Mouse (Mus musculus): ENCODE measurements around the gene Rpl27a. TPM values are rescaled to one million over a fixed set of nuclear protein-coding genes. Genes with fewer than 3 reads are reported as not detected.

Gene Rpl27a
- 81.9 and 91.4 TPM in 2 replicates for polyA plus RNA-seq (2014; fragmentation: Nextera tagmentation; extraction: Ambion mirVana)

GRCm38 (mm10) chr7:109518838-109519696 is at the start of gene Rpl27a:
TSS of gene Rpl27a (plus strand) at chr7:109519147.
- peaks cover 21% of the 10 kb centered on the region for H3K4me1 ChIP-seq (replicated peaks; ENCODE audit: control insufficient read depth, insufficient read depth, low read length)
- H3K9ac ChIP-seq = peak within 1 kb of the TSS; percentile 86
- peak within 1 kb of the TSS; percentile 72 for H3K4me3 ChIP-seq (replicated peaks; ENCODE audit: low read length)
- ATAC-seq (ENCODE audit: low FRiP score) (peak; percentile 96), DNase-seq (ENCODE audit: low spot score) (peak; percentile 99)
- under 1% methylated on average over 68 of the region's 72 CpGs for WGBS
- no peaks in the 10 kb centered on the region for H3K27me3 ChIP-seq (ENCODE audit: control insufficient read depth, insufficient read depth, low read length)
- no peaks in the 10 kb centered on the region for H3K9me3 ChIP-seq (ENCODE audit: control insufficient read depth, low read length)
- H3K36me3 ChIP-seq (replicated peaks; ENCODE audit: control insufficient read depth, insufficient read depth) = peaks cover 39% of the 10 kb centered on the region
- peak within 1 kb of the TSS; percentile 95 for H3K27ac ChIP-seq
- H3K4me2 ChIP-seq (replicated peaks) = peak within 1 kb of the TSS; percentile 95

DNA sequence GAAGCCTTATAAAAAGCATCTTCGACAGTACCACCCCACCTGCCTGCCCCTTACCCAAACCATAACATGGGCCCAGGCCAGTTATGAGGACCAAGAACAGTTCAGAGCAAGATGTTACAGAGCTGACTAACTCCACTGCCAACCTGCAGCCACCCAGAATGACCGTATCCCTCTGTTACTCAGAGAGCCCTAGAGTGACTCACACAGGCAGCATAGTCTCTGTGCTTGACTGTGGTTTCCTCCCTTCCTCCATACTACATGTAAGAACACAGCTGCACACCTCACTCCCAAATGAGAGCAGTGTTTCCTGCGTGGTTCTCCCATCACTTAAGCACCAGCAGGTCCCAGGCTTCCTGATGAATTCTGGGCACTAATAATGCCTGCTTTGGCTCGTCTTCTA is 48.2 kb upstream of the Rpl27a start:
- DNase-seq (ENCODE audit: low spot score) (no peak), ATAC-seq (ENCODE audit: low FRiP score) (no peak)
- Histone ChIP-seq H3K4me3 (replicated peaks; ENCODE audit: low read length) (no peak overlapping the region), H3K9me3 (ENCODE audit: control insufficient read depth, low read length) (no peaks in the 10 kb centered on the region), H3K9ac (no peak overlapping the region), H3K36me3 (replicated peaks; ENCODE audit: control insufficient read depth, insufficient read depth) (no peaks in the 10 kb centered on the region), H3K4me1 (replicated peaks; ENCODE audit: control insufficient read depth, insufficient read depth, low read length) (no peaks in the 10 kb centered on the region), H3K4me2 (replicated peaks) (no peak overlapping the region), H3K27me3 (ENCODE audit: control insufficient read depth, insufficient read depth, low read length) (no peaks in the 10 kb centered on the region), H3K27ac (no peak overlapping the region)
- 68% methylated on average over 4 of the region's 4 CpGs for WGBS

- no peaks in the 10 kb centered on the region for H3K9me3 ChIP-seq (ENCODE audit: control insufficient read depth, low read length)
- no peak for ATAC-seq (ENCODE audit: low FRiP score)
- H3K9ac ChIP-seq = no peak overlapping the region
- H3K4me1 ChIP-seq (replicated peaks; ENCODE audit: control insufficient read depth, insufficient read depth, low read length) = no peaks in the 10 kb centered on the region
- no peaks in the 10 kb centered on the region for H3K36me3 ChIP-seq (replicated peaks; ENCODE audit: control insufficient read depth, insufficient read depth)
- no peaks in the 10 kb centered on the region for H3K27me3 ChIP-seq (ENCODE audit: control insufficient read depth, insufficient read depth, low read length)
- H3K27ac ChIP-seq = no peak overlapping the region
- no peak overlapping the region for H3K4me2 ChIP-seq (replicated peaks)
- no peak overlapping the region for H3K4me3 ChIP-seq (replicated peaks; ENCODE audit: low read length)
- 89% methylated on average over 3 of the region's 3 CpGs for WGBS
- DNase-seq (ENCODE audit: low spot score) = no peak
Observed at GRCm38 (mm10) chr7:109477926-109478325, 41.0 kb upstream of the Rpl27a start.

GRCm38 (mm10) chr7:109480765-109481197 is 38.2 kb upstream of the Rpl27a start:
- Histone ChIP-seq H3K27me3 (ENCODE audit: control insufficient read depth, insufficient read depth, low read length) (no peaks in the 10 kb centered on the region), H3K27ac (no peak overlapping the region), H3K4me1 (replicated peaks; ENCODE audit: control insufficient read depth, insufficient read depth, low read length) (no peaks in the 10 kb centered on the region), H3K9ac (no peak overlapping the region), H3K36me3 (replicated peaks; ENCODE audit: control insufficient read depth, insufficient read depth) (no peaks in the 10 kb centered on the region), H3K9me3 (ENCODE audit: control insufficient read depth, low read length) (no peaks in the 10 kb centered on the region), H3K4me2 (replicated peaks) (peak overlapping the region; percentile 25), H3K4me3 (replicated peaks; ENCODE audit: low read length) (no peak overlapping the region)
- DNase-seq (ENCODE audit: low spot score) (no peak), ATAC-seq (ENCODE audit: low FRiP score) (peak; percentile 33; the same call in 1 of the 2 replicates)
- 24% methylated on average over 7 of the region's 7 CpGs for WGBS

DNA sequence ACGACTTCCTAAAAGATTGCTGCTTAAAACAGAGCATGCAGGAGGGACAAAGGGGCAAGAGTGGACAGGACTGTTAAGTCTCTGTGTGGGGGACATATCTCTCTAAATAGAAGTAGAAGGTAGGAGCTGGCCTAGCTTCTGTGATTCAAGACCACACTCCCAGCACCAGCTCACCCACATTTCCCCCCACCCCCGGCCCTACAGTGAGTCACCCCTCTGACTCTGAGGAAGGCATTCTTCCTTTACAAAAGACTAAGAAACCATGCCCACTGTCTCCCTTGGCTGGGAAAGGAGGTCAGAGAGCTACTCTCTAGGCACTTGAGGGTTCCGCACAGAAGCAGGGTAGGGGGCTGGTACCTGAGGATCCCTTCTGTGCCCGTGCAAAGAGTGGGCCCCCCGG is 34.7 kb upstream of the Rpl27a start:
- Histone ChIP-seq H3K27ac (no peak overlapping the region), H3K9me3 (ENCODE audit: control insufficient read depth, low read length) (no peaks in the 10 kb centered on the region), H3K9ac (no peak overlapping the region), H3K4me2 (replicated peaks) (no peak overlapping the region), H3K27me3 (ENCODE audit: control insufficient read depth, insufficient read depth, low read length) (no peaks in the 10 kb centered on the region), H3K4me1 (replicated peaks; ENCODE audit: control insufficient read depth, insufficient read depth, low read length) (no peaks in the 10 kb centered on the region), H3K4me3 (replicated peaks; ENCODE audit: low read length) (no peak overlapping the region), H3K36me3 (replicated peaks; ENCODE audit: control insufficient read depth, insufficient read depth) (no peaks in the 10 kb centered on the region)
- DNase-seq (ENCODE audit: low spot score) (no peak), ATAC-seq (ENCODE audit: low FRiP score) (no peak)
- 65% methylated on average over 5 of the region's 5 CpGs for WGBS

DNA sequence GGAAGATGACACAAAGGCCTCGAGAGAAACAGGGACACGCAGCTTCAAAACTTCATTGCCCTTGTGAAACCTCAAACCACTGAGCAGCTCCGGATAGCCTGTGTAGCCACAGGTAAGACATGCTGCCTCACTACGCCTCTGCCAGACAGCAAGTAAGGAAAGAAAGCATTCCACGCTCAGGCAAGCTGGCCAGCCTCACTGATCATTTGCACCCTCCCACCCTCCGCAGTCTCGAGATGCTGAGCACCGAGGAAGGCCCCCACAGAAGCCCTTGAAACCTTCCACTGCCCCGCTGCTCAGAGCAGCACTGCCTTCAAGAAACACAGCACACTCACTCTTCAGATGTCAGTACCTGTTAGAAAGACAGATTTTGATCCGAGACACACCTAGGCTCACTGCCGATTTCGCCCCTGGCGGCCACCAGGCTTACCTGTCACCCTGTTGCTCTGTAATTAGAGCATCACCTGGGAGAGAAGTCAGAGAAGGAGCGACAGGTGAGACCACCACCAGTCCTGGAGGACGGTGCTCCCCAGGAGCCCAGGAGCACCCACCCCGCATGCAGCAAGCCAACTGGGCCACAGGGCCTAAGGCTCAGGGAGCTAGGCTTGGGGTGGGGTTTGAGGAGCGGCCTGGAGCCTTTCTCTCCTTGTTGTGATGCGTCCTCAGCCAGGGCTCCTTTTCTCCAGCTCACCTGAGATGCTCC is 26.2 kb upstream of the Rpl27a start:
- 68% methylated on average over 18 of the region's 18 CpGs for WGBS
- peak overlapping the region; percentile 68 for H3K4me2 ChIP-seq (replicated peaks)
- 0 out of 2 replicates have a peak overlapping the region, but pooled peaks have one; percentile 36 for H3K4me3 ChIP-seq (replicated peaks; ENCODE audit: low read length)
- H3K27me3 ChIP-seq (ENCODE audit: control insufficient read depth, insufficient read depth, low read length) = no peaks in the 10 kb centered on the region
- H3K9me3 ChIP-seq (ENCODE audit: control insufficient read depth, low read length) = no peaks in the 10 kb centered on the region
- no peaks in the 10 kb centered on the region for H3K36me3 ChIP-seq (replicated peaks; ENCODE audit: control insufficient read depth, insufficient read depth)
- H3K4me1 ChIP-seq (replicated peaks; ENCODE audit: control insufficient read depth, insufficient read depth, low read length) = peaks cover 14% of the 10 kb centered on the region
- 0 out of 2 replicates have a peak, but pooled peaks have one; percentile 12 for ATAC-seq (ENCODE audit: low FRiP score)
- no peak for DNase-seq (ENCODE audit: low spot score)
- H3K9ac ChIP-seq = peak overlapping the region; percentile 55
- no peak overlapping the region for H3K27ac ChIP-seq

DNA sequence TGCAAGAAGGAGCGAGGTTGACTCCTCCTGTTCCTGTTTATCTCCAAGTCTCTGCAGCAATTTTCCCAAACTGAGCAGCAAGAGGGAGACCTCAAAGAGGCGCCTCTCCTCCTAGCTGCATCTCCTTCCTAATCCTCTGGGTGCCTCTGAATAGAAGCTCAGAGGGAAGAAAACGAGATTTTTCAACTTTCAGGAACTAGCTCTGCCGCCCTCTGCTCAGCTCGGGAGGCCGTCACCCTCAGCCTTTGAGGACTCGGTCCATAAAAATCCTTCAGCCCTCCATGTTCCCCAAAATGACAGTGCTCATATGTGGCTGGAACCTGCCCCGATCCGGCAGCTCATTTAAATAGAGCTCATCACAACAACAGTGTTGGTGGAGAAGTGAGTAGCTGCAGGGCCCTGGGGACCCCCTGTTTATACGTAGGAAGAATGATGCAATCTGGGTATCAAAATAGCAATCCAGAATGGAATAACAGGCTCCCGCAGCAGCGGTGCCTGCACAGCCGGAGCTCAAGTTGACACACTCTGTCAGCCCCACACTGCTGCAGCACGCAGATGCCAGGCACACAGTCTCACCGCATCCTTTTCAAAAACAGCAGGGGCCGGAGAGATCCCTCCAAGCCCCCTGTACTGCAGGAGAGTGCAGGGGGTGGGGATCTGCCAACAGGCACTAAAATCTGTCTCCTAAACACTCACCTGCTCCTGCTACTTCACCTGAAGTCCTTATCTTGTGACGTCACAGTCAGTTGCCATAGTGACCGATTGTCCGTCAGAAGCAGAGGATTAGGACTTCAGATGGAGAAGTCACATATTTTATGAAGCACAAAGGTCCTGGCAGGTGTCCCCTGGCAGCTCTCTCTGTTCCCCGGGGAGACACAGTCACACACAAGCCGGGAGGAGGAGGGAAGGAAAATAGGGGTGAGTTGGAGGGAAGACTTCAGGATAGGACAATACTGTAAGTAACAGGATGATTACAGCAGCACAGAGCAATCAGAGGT is 25.3 kb upstream of the Rpl27a start:
- Histone ChIP-seq H3K27ac (peak overlapping the region; percentile 62; the same call in 1 of the 2 replicates), H3K36me3 (replicated peaks; ENCODE audit: control insufficient read depth, insufficient read depth) (no peaks in the 10 kb centered on the region), H3K9ac (peak overlapping the region; percentile 55), H3K4me3 (replicated peaks; ENCODE audit: low read length) (peak overlapping the region; percentile 36), H3K9me3 (ENCODE audit: control insufficient read depth, low read length) (no peaks in the 10 kb centered on the region), H3K27me3 (ENCODE audit: control insufficient read depth, insufficient read depth, low read length) (no peaks in the 10 kb centered on the region), H3K4me1 (replicated peaks; ENCODE audit: control insufficient read depth, insufficient read depth, low read length) (peaks cover 14% of the 10 kb centered on the region), H3K4me2 (replicated peaks) (peak overlapping the region; percentile 68)
- peak; percentile 61 for DNase-seq (ENCODE audit: low spot score)
- ATAC-seq (ENCODE audit: low FRiP score) = peak; percentile 81
- WGBS = 10% methylated on average over 21 of the region's 21 CpGs

GRCm38 (mm10) chr7:109497507-109497906 is 21.4 kb upstream of the Rpl27a start:
- H3K9ac ChIP-seq = no peak overlapping the region
- H3K4me1 ChIP-seq (replicated peaks; ENCODE audit: control insufficient read depth, insufficient read depth, low read length) = peaks cover 14% of the 10 kb centered on the region
- H3K9me3 ChIP-seq (ENCODE audit: control insufficient read depth, low read length) = no peaks in the 10 kb centered on the region
- H3K4me2 ChIP-seq (replicated peaks) = no peak overlapping the region
- no peak for ATAC-seq (ENCODE audit: low FRiP score)
- no peak for DNase-seq (ENCODE audit: low spot score)
- no peaks in the 10 kb centered on the region for H3K36me3 ChIP-seq (replicated peaks; ENCODE audit: control insufficient read depth, insufficient read depth)
- no peak overlapping the region for H3K4me3 ChIP-seq (replicated peaks; ENCODE audit: low read length)
- H3K27ac ChIP-seq = no peak overlapping the region
- no peaks in the 10 kb centered on the region for H3K27me3 ChIP-seq (ENCODE audit: control insufficient read depth, insufficient read depth, low read length)
- 55% methylated on average over 4 of the region's 4 CpGs for WGBS

Data from hindbrain, embryonic 14.5 days (tissue).